Mouse (Mus musculus) ES-E14 (cell line): Measurements from ENCODE around the gene Slc25a33.

Experiments
- MAFK ChIP-seq: IDR thresholded peaks from 2 replicates; pipeline ENCODE4 v1.6.1; 2014; ENCODE audit warnings: mild to moderate bottlenecking, low read depth, low read length, inconsistent platforms; ENCODE audit not compliant: insufficient read depth
- ZNF384 ChIP-seq: IDR thresholded peaks from 2 replicates; pipeline ENCODE4 v1.6.1; 2012; ENCODE audit warnings: low read depth, low read length, inconsistent platforms

DNA sequence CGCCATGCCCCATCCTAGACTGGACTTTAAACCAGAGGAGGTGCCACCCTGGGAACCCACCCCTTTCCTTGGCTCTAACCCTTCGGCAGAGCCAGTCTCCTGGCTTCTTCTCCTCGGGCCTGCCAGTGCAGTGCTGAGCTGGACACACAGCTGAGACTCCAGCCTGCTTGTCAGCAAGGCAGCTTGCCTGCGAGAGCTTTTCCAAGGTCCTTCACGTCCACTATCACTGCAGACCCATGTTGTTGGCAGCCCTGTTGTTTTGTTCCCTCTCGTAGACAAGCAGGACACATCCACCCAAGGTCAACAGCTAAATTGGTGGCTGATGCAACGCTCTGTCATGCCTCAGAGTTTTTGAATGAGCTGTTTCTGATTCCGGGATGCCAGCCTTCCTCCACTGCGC lies 3.0 kb upstream of the Slc25a33 start:
- TF ChIP-seq MAFK = no peak
- TF ChIP-seq ZNF384 = no peak
